Mouse (Mus musculus): ENCODE measurements at regions not wholly inside any gene's neighbourhood (a gene's known extent, or its start where the extent isn't known, plus 50 kb on each side); places are given as distances from the start of the nearest gene placed in this dataset.
"Not testable (repeated sequence)": the region's sequence is repeated elsewhere in the genome, so short reads cannot be mapped to it uniquely, and the experiment has no call there.

- in situ Hi-C loops (cut with MboI, MseI): not testable (repeated sequence)
Measured at GRCm38 (mm10) chr17:13432256-13432655, 77.9 kb downstream of the Tcp10c start.

GRCm38 (mm10) chr17:13434146-13434545 lies 79.8 kb downstream of the Tcp10c start:
- in situ Hi-C loops (cut with MboI, MseI): not testable (repeated sequence)

- in situ Hi-C loops (cut with MboI, MseI): not testable (repeated sequence)
Measured at GRCm38 (mm10) chr17:13438790-13439189, 84.4 kb downstream of the Tcp10c start.

- in situ Hi-C loops (cut with MboI, MseI): not testable (repeated sequence)
Measured at GRCm38 (mm10) chr17:13440708-13441530, 86.5 kb downstream of the Tcp10c start.

- in situ Hi-C loops (cut with MboI, MseI): not testable (repeated sequence)
Measured at GRCm38 (mm10) chr17:13442229-13442628, 87.9 kb downstream of the Tcp10c start.

GRCm38 (mm10) chr17:13456869-13457600 lies 102.7 kb downstream of the Tcp10c start:
- in situ Hi-C loops (cut with MboI, MseI): loop anchor here (5.0 kb wide), 2 partner anchors 285 to 425 kb away; no protein-coding TSS in a partner anchor

- in situ Hi-C loops (cut with MboI, MseI): loop anchor here (5.0 kb wide), 2 partner anchors 286 to 426 kb away; no protein-coding TSS in a partner anchor
Measured at GRCm38 (mm10) chr17:13457942-13458341, 103.6 kb downstream of the Tcp10c start.

- in situ Hi-C loops (cut with MboI, MseI): loop anchor here (5.0 kb wide), 2 partner anchors 287 to 427 kb away; no protein-coding TSS in a partner anchor
Measured at GRCm38 (mm10) chr17:13458814-13459213, 104.4 kb downstream of the Tcp10c start.

- in situ Hi-C loops (cut with MboI, MseI): not testable (repeated sequence)
Measured at GRCm38 (mm10) chr17:13462663-13463062, 108.3 kb downstream of the Tcp10c start.

GRCm38 (mm10) chr17:13465822-13466221 lies 111.5 kb downstream of the Tcp10c start:
- in situ Hi-C loops (cut with MboI, MseI): not testable (repeated sequence)

- in situ Hi-C loops (cut with MboI, MseI): loop anchor here (10.0 kb wide), 1 partner anchor 275 kb away; no protein-coding TSS in a partner anchor
Measured at GRCm38 (mm10) chr17:13469867-13470380, 115.6 kb downstream of the Tcp10c start.

GRCm38 (mm10) chr17:13472460-13473062 lies 118.2 kb downstream of the Tcp10c start:
- in situ Hi-C loops (cut with MboI, MseI): loop anchor here (10.0 kb wide), 1 partner anchor 272 kb away; no protein-coding TSS in a partner anchor

- in situ Hi-C loops (cut with MboI, MseI): loop anchor here (5.0 to 10.0 kb wide), 2 partner anchors 213 to 270 kb away; no protein-coding TSS in a partner anchor
Measured at GRCm38 (mm10) chr17:13474310-13475094, 120.1 kb downstream of the Tcp10c start.

GRCm38 (mm10) chr17:13478866-13479571 lies 124.6 kb downstream of the Tcp10c start:
- in situ Hi-C loops (cut with MboI, MseI): loop anchor here (5.0 to 10.0 kb wide), 2 partner anchors 208 to 266 kb away; no protein-coding TSS in a partner anchor

- in situ Hi-C loops (cut with MboI, MseI): loop anchor here (5.0 to 10.0 kb wide), 2 partner anchors 208 to 265 kb away; no protein-coding TSS in a partner anchor
Measured at GRCm38 (mm10) chr17:13479572-13480063, 125.2 kb downstream of the Tcp10c start.

- in situ Hi-C loops (cut with MboI, MseI): no loop called here
Measured at GRCm38 (mm10) chr17:13481445-13482085, 127.2 kb downstream of the Tcp10c start.

GRCm38 (mm10) chr17:13482136-13482535 lies 127.8 kb downstream of the Tcp10c start:
- in situ Hi-C loops (cut with MboI, MseI): no loop called here

GRCm38 (mm10) chr17:13487291-13488215 lies 133.2 kb downstream of the Tcp10c start:
- in situ Hi-C loops (cut with MboI, MseI): no loop called here

Measured in T-helper 2 cell (primary cell).